Mouse (Mus musculus) adrenal gland (tissue): ENCODE data around the gene Hmg20b.

Experiments
- intact Hi-C: fragments of 180-260 bp; cut with DNase I; formaldehyde crosslinking; loops from one replicate; pipeline ENCODE4 v1.15.1; 2025
- long read RNA-seq, 2 experiments: library from polyadenylated mRNA; unstranded; transcript quantifications; one replicate each; pipeline ENCODE4 v2.0.0; 2020; ENCODE audit warnings: borderline replicate concordance in 1 of 2; ENCODE audit not compliant: insufficient replicate concordance in 1 of 2

Gene Hmg20b
- long read RNA-seq, experiment 1, transcript Hmg20b-201 (9 exons, 1,621 nt): major isoform, 11 of 65 reads
- long read RNA-seq, experiment 1, transcript Hmg20b-203 (10 exons, 1,540 nt): minor isoform, 7 of 65 reads
- long read RNA-seq, experiment 1, transcript Hmg20b-202 (10 exons, 1,463 nt): minor isoform, 10 of 65 reads
- long read RNA-seq, experiment 1, transcript Hmg20b-207 (2 exons, 597 nt): minor isoform, 8 of 65 reads
- long read RNA-seq, experiment 1, partial matches to known transcripts: 18 of 65 reads
- long read RNA-seq, experiment 1, other reads (novel, unspliced or antisense): 7 of 65 reads
- long read RNA-seq, experiment 2, transcript Hmg20b-207 (2 exons, 597 nt): minor isoform, 8 of 81 reads
- long read RNA-seq, experiment 2, transcript Hmg20b-202 (10 exons, 1,463 nt): major isoform, 12 of 81 reads
- long read RNA-seq, experiment 2, transcript Hmg20b-203 (10 exons, 1,540 nt): minor isoform, 5 of 81 reads
- long read RNA-seq, experiment 2, transcript Hmg20b-201 (9 exons, 1,621 nt): minor isoform, 5 of 81 reads
- long read RNA-seq, experiment 2, partial matches to known transcripts: 43 of 81 reads
- long read RNA-seq, experiment 2, other reads (novel, unspliced or antisense): 6 of 81 reads

- intact Hi-C loops: no loop called here
Measured at GRCm38 (mm10) chr10:81350351-81351063, at the start of gene Hmg20b. Gene Hmg20b (minus strand): TSS chr10:81350480.

GRCm38 (mm10) chr10:81399798-81400308 lies 49.6 kb upstream of the Hmg20b start:
- intact Hi-C loops: no loop called here

GRCm38 (mm10) chr10:81399296-81399695 lies 49.0 kb upstream of the Hmg20b start:
- intact Hi-C loops: no loop called here

- intact Hi-C loops: no loop called here
Measured at GRCm38 (mm10) chr10:81396749-81397148, 46.5 kb upstream of the Hmg20b start.

- intact Hi-C loops: loop anchor here (1.0 to 2.0 kb wide), 2 partner anchors 10 to 55 kb away; no protein-coding TSS in a partner anchor
Measured at GRCm38 (mm10) chr10:81395865-81396264, 45.6 kb upstream of the Hmg20b start.

GRCm38 (mm10) chr10:81395127-81395526 lies 44.8 kb upstream of the Hmg20b start:
- intact Hi-C loops: loop anchor here (1.0 to 2.0 kb wide), 2 partner anchors 11 to 56 kb away; no protein-coding TSS in a partner anchor

GRCm38 (mm10) chr10:81393456-81394063 lies 43.3 kb upstream of the Hmg20b start:
- intact Hi-C loops: loop anchor here (2.0 kb wide), 1 partner anchor 57 kb away; no protein-coding TSS in a partner anchor

- intact Hi-C loops: no loop called here
Measured at GRCm38 (mm10) chr10:81392781-81393185, 42.5 kb upstream of the Hmg20b start, which contains the start of gene Smim24. Gene Smim24 (plus strand): TSS chr10:81393051.

- intact Hi-C loops: no loop called here
Measured at GRCm38 (mm10) chr10:81392270-81392669, 42.0 kb upstream of the Hmg20b start.

GRCm38 (mm10) chr10:81390678-81390965 lies 40.3 kb upstream of the Hmg20b start:
- intact Hi-C loops: no loop called here

GRCm38 (mm10) chr10:81389801-81390677 lies 39.8 kb upstream of the Hmg20b start:
- intact Hi-C loops: no loop called here

GRCm38 (mm10) chr10:81389373-81389772 lies 39.1 kb upstream of the Hmg20b start:
- intact Hi-C loops: no loop called here

- intact Hi-C loops: no loop called here
Measured at GRCm38 (mm10) chr10:81388505-81389055, 38.3 kb upstream of the Hmg20b start, which contains the start of gene Gm48552. Gene Gm48552 (plus strand): TSS chr10:81389005.

GRCm38 (mm10) chr10:81387716-81388115 lies 37.4 kb upstream of the Hmg20b start:
- intact Hi-C loops: no loop called here

- intact Hi-C loops: no loop called here
Measured at GRCm38 (mm10) chr10:81385603-81386306, 35.5 kb upstream of the Hmg20b start.

- intact Hi-C loops: no loop called here
Measured at GRCm38 (mm10) chr10:81384605-81384982, 34.3 kb upstream of the Hmg20b start.

- intact Hi-C loops: no loop called here
Measured at GRCm38 (mm10) chr10:81383802-81384604, 33.7 kb upstream of the Hmg20b start, which contains the start of the genes Dohh and Gm48551. Gene Dohh (plus strand): TSS chr10:81384428. Gene Gm48551 (plus strand): TSS chr10:81384466.

- intact Hi-C loops: no loop called here
Measured at GRCm38 (mm10) chr10:81382039-81382438, 31.8 kb upstream of the Hmg20b start.
